Mouse (Mus musculus) liver, adult 2 months (tissue): ENCODE data around the gene Zdhhc7. TPM values are rescaled to one million over a fixed set of nuclear protein-coding genes. Genes with fewer than 3 reads are reported as not detected.

ENCODE experiments used
- DNase-seq: peaks from one replicate; pipeline ENCODE4 v3.0.0-alpha.2; 2011; ENCODE audit warnings: low read depth, low spot score; ENCODE audit errors: extremely low read depth
- H3K27ac ChIP-seq: fragments of 200-500 bp; replicated peaks from 2 replicates; pipeline ENCODE4 v1.5.1; 2012; ENCODE audit warnings: low read depth, mild to moderate bottlenecking, control low read depth, inconsistent platforms, low read length; ENCODE audit not compliant: insufficient read depth
- H3K27me3 ChIP-seq: fragments of 200-500 bp; 2 replicates; pipeline ENCODE4 v1.6.1; 2012; ENCODE audit warnings: mild to moderate bottlenecking, moderate library complexity, low read length, inconsistent platforms; ENCODE audit not compliant: control insufficient read depth, insufficient read depth
- H3K36me3 ChIP-seq: fragments of 200-500 bp; 2 replicates; pipeline ENCODE4 v1.6.1; 2012; ENCODE audit warnings: low read length, inconsistent platforms; ENCODE audit not compliant: control insufficient read depth, insufficient read depth
- H3K4me1 ChIP-seq: fragments of 200-500 bp; 2 replicates; pipeline ENCODE4 v1.6.1; 2011; ENCODE audit warnings: low read length; ENCODE audit not compliant: control insufficient read depth, insufficient read depth
- H3K4me3 ChIP-seq: fragments of 200-500 bp; 2 replicates; pipeline ENCODE4 v1.5.1; 2011; ENCODE audit warnings: low read depth, mild to moderate bottlenecking, control low read depth, low read length, moderate library complexity; ENCODE audit not compliant: insufficient read depth
- H3K79me2 ChIP-seq: fragments of 200-500 bp; 2 replicates; pipeline ENCODE4 v1.6.1; 2012; ENCODE audit warnings: inconsistent platforms, mild to moderate bottlenecking, low read length, moderate library complexity; ENCODE audit not compliant: control insufficient read depth, insufficient read depth
- H3K9ac ChIP-seq: fragments of 200-500 bp; 2 replicates; pipeline ENCODE4 v1.6.1; 2012; ENCODE audit warnings: low read depth, mild to moderate bottlenecking, control low read depth, inconsistent platforms, low read length
- CTCF ChIP-seq: fragments of 200-500 bp; IDR thresholded peaks from 2 replicates; pipeline ENCODE4 v1.5.1; 2011; ENCODE audit warnings: low read depth, low read length, control low read depth
- POLR2A ChIP-seq: fragments of 200-500 bp; IDR thresholded peaks from 2 replicates; pipeline ENCODE4 v1.6.1; 2011; ENCODE audit warnings: low read length, control low read depth; ENCODE audit not compliant: insufficient read depth; ENCODE audit errors: extremely low read depth
- WGBS: fragments of 180-500 bp; shearing (Covaris S2); methylation state at CpG from one replicate; pipeline ENCODE4 v1.1.7; 2018; 5-methylcytosine and 5-hydroxymethylcytosine counted together
- polyA plus RNA-seq: library from polyadenylated mRNA; depleted of rRNA; stranded (reverse); fragments of >200 nt; gene quantifications from 2 replicates; pipeline ENCODE4 v1.2.3, GENCODE M21; 2012
- total RNA-seq: library from RNA; depleted of rRNA; stranded (reverse); fragments of >200 nt; gene quantifications from 2 replicates; pipeline ENCODE4 v1.2.3, GENCODE M21; 2014

Gene Zdhhc7
- total and polyA plus RNA-seq, 2 experiments = 9.6 to 25.4 TPM

DNA sequence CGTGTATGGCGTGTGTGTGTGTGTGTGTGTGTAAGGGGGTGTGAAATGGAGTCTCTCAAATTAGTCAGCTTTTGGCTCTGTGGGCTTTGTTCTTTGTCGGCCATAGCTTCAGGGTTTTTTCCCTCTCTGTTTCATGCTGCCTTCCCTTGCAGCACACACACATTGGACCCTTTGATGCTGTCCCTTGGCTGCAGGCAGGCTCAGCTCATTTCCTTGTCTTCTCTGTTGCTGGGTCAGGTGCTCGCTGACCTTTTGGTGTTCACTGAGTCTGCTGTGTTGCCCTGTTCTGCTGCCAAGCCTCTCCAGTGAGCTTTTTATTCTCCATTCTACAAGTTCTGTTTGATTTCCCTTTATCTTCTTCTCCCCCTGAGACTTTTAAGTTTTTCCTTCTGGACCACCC lies 28.3 kb upstream of the Zdhhc7 start:
- 91% methylated on average over 4 of the region's 4 CpGs for WGBS
- no peak overlapping the region for H3K9ac ChIP-seq
- H3K4me3 ChIP-seq = no peak overlapping the region
- no peak for DNase-seq
- peaks cover 2% of the 10 kb centered on the region; the same call in 1 of the 2 replicates for H3K4me1 ChIP-seq
- no peaks in the 10 kb centered on the region for H3K79me2 ChIP-seq
- no peaks in the 10 kb centered on the region for H3K36me3 ChIP-seq
- TF ChIP-seq CTCF (no peak), POLR2A (no peak)
- H3K27me3 ChIP-seq = no peaks in the 10 kb centered on the region
- H3K27ac ChIP-seq = no peak overlapping the region

DNA sequence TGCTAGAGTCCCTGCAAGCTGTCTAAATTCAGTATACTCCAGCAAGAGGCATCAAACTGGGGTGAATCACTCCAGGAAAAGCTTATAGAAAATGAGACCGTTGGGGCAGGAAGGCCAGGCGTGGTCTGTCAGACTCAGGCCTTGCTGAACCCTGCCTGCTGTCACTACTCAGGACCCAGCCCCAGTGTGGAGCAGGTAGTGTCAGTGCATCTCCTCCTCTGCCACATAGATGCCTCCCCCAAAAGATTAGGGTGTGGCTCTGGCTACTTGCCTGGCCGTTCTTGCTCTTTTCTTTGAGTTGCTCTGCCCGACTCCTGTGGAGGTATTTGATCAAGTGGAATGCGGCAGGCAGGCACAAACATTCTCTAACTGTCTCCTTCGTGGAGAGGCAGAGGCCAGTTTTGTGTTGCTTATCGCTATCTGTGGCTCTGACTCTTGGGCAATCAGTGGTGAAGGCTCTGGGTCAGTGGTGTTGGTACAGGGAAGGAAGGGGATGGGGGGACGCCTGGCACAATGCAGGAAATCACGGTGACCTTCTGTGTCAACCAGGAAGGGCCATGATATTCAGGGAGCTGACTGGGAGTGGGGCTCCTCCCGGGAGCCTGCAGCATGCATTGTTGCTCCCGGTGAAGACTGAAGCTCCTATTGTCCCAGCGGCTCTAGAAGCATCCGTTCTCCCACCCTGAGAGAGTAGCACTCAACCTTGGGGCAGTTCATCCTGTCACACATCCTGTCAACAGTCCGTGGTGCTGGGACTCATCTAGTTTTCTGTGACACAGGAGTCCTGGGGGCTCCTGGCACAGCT lies 25.3 kb upstream of the Zdhhc7 start:
- WGBS = 37% methylated on average over 14 of the region's 14 CpGs
- H3K9ac ChIP-seq = no peak overlapping the region
- H3K27me3 ChIP-seq = no peaks in the 10 kb centered on the region
- H3K4me3 ChIP-seq = no peak overlapping the region
- DNase-seq = no peak
- peak overlapping the region; percentile 38 for H3K27ac ChIP-seq
- no peak for TF ChIP-seq CTCF
- TF ChIP-seq POLR2A = no peak
- H3K4me1 ChIP-seq = peaks cover 2% of the 10 kb centered on the region; the same call in 1 of the 2 replicates
- no peaks in the 10 kb centered on the region for H3K79me2 ChIP-seq
- no peaks in the 10 kb centered on the region for H3K36me3 ChIP-seq

GRCm38 (mm10) chr8:120124836-120125389 lies 23.6 kb upstream of the Zdhhc7 start:
- Histone ChIP-seq H3K4me1 (peaks cover 2% of the 10 kb centered on the region; the same call in 1 of the 2 replicates), H3K27ac (no peak overlapping the region), H3K9ac (no peak overlapping the region), H3K36me3 (no peaks in the 10 kb centered on the region), H3K79me2 (0 out of 2 replicates have a peak, but pooled peaks cover 3% of the 10 kb centered on the region), H3K4me3 (no peak overlapping the region), H3K27me3 (no peaks in the 10 kb centered on the region)
- no peak for TF ChIP-seq POLR2A
- 82% methylated on average over 7 of the region's 7 CpGs for WGBS
- DNase-seq = no peak

- Histone ChIP-seq H3K9ac (no peak overlapping the region), H3K27me3 (no peaks in the 10 kb centered on the region), H3K27ac (no peak overlapping the region), H3K4me1 (peaks cover 2% of the 10 kb centered on the region; the same call in 1 of the 2 replicates), H3K4me3 (no peak overlapping the region), H3K36me3 (no peaks in the 10 kb centered on the region), H3K79me2 (0 out of 2 replicates have a peak, but pooled peaks cover 3% of the 10 kb centered on the region)
- TF ChIP-seq POLR2A (no peak), CTCF (no peak)
- 23% methylated on average over 6 of the region's 6 CpGs for WGBS
- DNase-seq = no peak
These were observed 23.0 kb upstream of the Zdhhc7 start for GRCm38 (mm10) chr8:120124261-120124660.

- no peak overlapping the region for H3K4me3 ChIP-seq
- TF ChIP-seq CTCF (no peak), POLR2A (no peak)
- DNase-seq = no peak
- 0 out of 2 replicates have a peak, but pooled peaks cover 3% of the 10 kb centered on the region for H3K79me2 ChIP-seq
- WGBS = 71% methylated on average over 5 of the region's 5 CpGs
- no peak overlapping the region for H3K27ac ChIP-seq
- H3K27me3 ChIP-seq = no peaks in the 10 kb centered on the region
- no peaks in the 10 kb centered on the region for H3K36me3 ChIP-seq
- no peaks in the 10 kb centered on the region for H3K4me1 ChIP-seq
- no peak overlapping the region for H3K9ac ChIP-seq
These were observed 19.7 kb upstream of the Zdhhc7 start for GRCm38 (mm10) chr8:120120951-120121350.

GRCm38 (mm10) chr8:120119931-120120330 lies 18.6 kb upstream of the Zdhhc7 start:
- Histone ChIP-seq H3K36me3 (no peaks in the 10 kb centered on the region), H3K79me2 (0 out of 2 replicates have a peak, but pooled peaks cover 3% of the 10 kb centered on the region), H3K27ac (no peak overlapping the region), H3K4me3 (no peak overlapping the region), H3K4me1 (peaks cover under 1% of the 10 kb centered on the region; the same call in 1 of the 2 replicates), H3K9ac (no peak overlapping the region), H3K27me3 (no peaks in the 10 kb centered on the region)
- TF ChIP-seq POLR2A (no peak), CTCF (no peak)
- WGBS = 75% methylated on average over 6 of the region's 6 CpGs
- DNase-seq = no peak
